Mouse (Mus musculus): ENCODE data around the gene Cnih3. TPM values are rescaled to one million over a fixed set of nuclear protein-coding genes. Genes with fewer than 3 reads are reported as not detected.

Cnih3 gene
- polyA plus RNA-seq, 1 experiment from 2014 or later, result 0.11 TPM

DNA sequence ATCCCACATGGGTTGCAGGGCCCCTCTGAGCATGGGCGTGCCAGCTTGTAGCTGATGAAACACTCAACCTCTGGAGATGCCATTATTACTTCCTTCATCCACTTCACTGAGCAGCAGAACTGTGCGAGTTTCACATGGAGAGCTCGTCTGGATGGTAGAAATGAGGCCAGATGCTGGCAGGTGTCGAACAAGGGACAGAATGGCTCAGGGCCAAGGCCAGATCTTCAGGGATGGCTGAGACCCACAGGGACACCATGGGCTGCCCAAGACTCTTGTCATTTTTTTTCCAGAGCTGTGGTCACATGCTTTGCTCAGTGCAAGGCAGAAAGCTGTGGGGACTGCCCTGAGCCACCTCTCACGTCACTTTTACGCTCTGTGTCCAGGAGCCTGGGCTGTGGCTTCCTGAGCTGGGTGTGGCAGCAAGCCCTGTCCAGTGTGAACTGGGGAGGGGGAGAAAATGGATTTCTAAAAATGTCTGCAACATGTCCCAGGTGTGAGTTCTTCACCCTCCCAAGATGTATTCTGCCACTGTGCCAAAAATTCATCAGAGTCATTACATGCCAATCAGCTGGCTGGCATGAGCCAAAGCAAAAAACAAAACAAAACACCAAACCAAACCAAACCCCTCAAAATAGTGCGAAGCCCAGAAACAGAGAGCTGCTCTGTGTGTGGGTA is 107.1 kb downstream of the Cnih3 start:
- Histone ChIP-seq H3K27ac (no peak overlapping the region), H3K9ac (no peak overlapping the region), H3K4me1 (replicated peaks) (0 out of 2 replicates have a peak, but pooled peaks cover 2% of the 10 kb centered on the region), H3K36me3 (no peaks in the 10 kb centered on the region), H3K27me3 (no peaks in the 10 kb centered on the region), H3K4me3 (no peak overlapping the region), H3K9me3 (replicated peaks) (no peaks in the 10 kb centered on the region), H3K4me2 (no peak overlapping the region)
- 69% methylated on average over 7 of the region's 7 CpGs for WGBS
- ATAC-seq (replicated peaks; ENCODE audit: insufficient number of reproducible peaks, insufficient read depth, low FRiP score, low read depth), result no peak

DNA sequence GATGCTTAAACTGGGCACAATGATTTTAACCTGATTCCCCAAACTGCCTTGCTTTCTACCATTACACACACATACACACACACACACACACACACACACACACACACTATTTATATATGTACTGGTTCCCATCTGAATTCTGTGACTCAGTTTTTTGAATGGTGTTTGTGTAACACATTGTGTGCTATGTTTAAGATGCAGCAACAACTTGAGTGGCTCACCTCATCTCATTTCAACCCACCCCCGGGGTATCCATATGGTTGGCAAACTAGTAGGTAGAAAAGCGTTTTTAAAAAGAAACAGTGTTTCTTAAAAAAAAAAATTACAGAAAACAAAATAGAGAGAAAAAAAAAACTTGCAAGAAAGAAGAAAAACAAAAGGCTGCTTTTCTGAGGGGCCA is 107.9 kb downstream of the Cnih3 start:
- Histone ChIP-seq H3K27ac (no peak overlapping the region), H3K36me3 (no peaks in the 10 kb centered on the region), H3K4me3 (no peak overlapping the region), H3K9ac (no peak overlapping the region), H3K27me3 (no peaks in the 10 kb centered on the region), H3K9me3 (replicated peaks) (no peaks in the 10 kb centered on the region), H3K4me2 (no peak overlapping the region), H3K4me1 (replicated peaks) (0 out of 2 replicates have a peak, but pooled peaks cover 2% of the 10 kb centered on the region)
- no peak for ATAC-seq (replicated peaks; ENCODE audit: insufficient number of reproducible peaks, insufficient read depth, low FRiP score, low read depth)
- WGBS, result 78% methylated on average over 2 of the region's 2 CpGs

DNA sequence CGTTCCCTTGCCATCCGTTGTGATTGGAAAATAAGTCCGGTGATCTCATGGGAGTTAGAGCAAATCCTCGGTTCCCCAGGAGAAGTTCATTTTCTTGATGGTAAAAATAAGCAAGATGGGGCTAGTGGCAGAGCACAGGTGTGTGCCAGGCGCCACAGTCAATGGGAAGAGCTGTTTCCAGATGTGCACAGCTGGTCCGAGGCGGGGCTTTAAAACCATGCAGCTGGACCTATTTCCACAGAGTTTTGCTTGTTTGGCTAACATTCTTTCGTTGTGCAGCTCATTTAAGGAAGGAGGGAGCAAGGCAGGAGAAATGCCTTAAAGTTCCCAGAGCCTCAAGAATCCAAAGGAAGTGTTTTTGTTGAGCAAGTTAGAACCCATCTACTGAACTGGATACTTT is 109.1 kb downstream of the Cnih3 start:
- no peak for ATAC-seq (replicated peaks; ENCODE audit: insufficient number of reproducible peaks, insufficient read depth, low FRiP score, low read depth)
- no peak overlapping the region for H3K9ac ChIP-seq
- H3K4me3 ChIP-seq, result no peak overlapping the region
- no peaks in the 10 kb centered on the region for H3K9me3 ChIP-seq (replicated peaks)
- whole genome bisulfite sequencing, result 82% methylated on average over 8 of the region's 8 CpGs
- H3K36me3 ChIP-seq, result no peaks in the 10 kb centered on the region
- no peaks in the 10 kb centered on the region for H3K27me3 ChIP-seq
- no peak overlapping the region for H3K4me2 ChIP-seq
- H3K27ac ChIP-seq, result no peak overlapping the region
- H3K4me1 ChIP-seq (replicated peaks), result peaks cover 8% of the 10 kb centered on the region

DNA sequence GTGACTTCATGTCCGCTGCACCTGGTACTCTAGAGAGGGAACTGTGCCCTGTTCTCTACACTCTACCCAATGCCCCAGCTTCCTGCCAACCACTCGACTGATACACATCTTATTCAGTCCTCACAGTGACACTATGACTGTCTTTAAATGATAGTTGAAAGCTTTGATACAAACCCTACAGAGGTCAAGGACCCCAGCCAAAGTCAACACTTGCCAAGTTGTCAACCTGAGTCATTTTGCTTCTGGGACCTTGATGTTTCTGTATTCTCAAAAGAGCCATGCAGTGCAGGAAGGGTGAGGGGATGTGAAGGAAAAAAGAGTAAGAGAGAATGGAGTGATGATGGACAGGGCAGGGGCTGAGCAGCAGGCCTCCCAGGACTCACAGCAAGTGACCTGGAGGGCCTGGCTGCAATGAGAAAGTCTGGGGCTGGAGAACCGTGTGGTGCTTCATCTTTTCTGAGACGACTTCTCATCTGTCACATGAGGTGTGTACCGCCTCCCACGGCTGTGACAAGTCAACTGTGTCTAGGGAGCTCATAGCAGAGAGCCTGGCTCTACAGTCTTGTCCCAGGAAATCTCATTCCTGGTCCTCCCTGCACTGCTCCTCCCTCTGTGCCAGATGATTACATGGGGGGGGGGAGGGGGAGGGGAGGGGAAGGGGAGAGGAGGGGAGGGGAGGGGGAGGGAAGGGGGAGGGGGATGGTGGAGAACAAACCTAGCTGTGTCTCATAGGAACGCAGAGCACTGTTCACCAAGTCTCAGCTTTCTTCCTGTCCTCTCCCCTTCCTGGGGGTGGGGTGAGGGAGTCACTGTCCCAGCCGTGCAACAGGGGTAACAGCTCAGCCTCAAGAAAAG is 109.8 kb downstream of the Cnih3 start:
- no peak for ATAC-seq (replicated peaks; ENCODE audit: insufficient number of reproducible peaks, insufficient read depth, low FRiP score, low read depth)
- H3K27me3 ChIP-seq, result no peaks in the 10 kb centered on the region
- H3K4me1 ChIP-seq (replicated peaks), result peaks cover 16% of the 10 kb centered on the region
- H3K4me2 ChIP-seq, result no peak overlapping the region
- no peaks in the 10 kb centered on the region for H3K9me3 ChIP-seq (replicated peaks)
- H3K27ac ChIP-seq, result no peak overlapping the region
- H3K4me3 ChIP-seq, result no peak overlapping the region
- no peak overlapping the region for H3K9ac ChIP-seq
- WGBS, result 51% methylated on average over 8 of the region's 8 CpGs
- H3K36me3 ChIP-seq, result no peaks in the 10 kb centered on the region

DNA sequence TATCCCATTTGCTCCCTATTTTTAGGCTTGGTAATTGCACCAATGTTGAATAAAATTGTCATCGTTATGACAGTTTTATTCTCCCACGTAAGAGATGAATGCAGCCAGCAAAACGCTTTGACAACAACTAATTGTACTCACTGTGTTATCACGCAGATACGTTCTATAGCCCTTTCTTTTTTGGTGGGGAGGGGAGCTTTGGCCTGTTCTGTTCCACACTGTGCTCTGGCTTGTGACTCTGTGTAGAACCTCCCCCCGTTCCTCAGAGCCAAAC is 110.4 kb downstream of the Cnih3 start:
- no peak for ATAC-seq (replicated peaks; ENCODE audit: insufficient number of reproducible peaks, insufficient read depth, low FRiP score, low read depth)
- WGBS, result 73% methylated on average over 6 of the region's 6 CpGs
- Histone ChIP-seq H3K27me3 (no peaks in the 10 kb centered on the region), H3K9me3 (replicated peaks) (no peaks in the 10 kb centered on the region), H3K27ac (no peak overlapping the region), H3K36me3 (no peaks in the 10 kb centered on the region), H3K4me1 (replicated peaks) (peaks cover 19% of the 10 kb centered on the region), H3K9ac (no peak overlapping the region), H3K4me2 (no peak overlapping the region), H3K4me3 (no peak overlapping the region)

DNA sequence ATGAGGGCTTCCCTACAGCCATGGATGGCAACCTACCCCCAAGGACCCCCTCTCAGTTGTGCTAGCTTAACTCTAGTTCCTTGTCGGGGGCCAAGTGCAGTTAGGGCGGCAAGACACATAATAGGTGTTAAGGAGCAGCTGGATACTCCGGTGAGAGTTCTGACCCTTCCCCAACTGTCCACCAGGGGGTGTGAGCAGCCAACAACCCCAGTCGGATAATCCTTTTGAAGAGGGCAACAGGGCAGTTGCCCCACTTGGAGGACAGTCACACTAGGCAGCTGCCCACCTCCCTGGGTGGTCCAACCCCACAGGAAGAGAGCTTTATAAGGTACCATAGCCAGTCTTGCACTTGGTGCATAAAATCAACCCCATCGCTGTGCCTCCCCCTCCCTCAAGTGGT is 112.6 kb downstream of the Cnih3 start:
- WGBS, result 42% methylated on average over 5 of the region's 5 CpGs
- Histone ChIP-seq H3K9ac (no peak overlapping the region), H3K4me3 (no peak overlapping the region), H3K27ac (no peak overlapping the region), H3K27me3 (no peaks in the 10 kb centered on the region), H3K9me3 (replicated peaks) (no peaks in the 10 kb centered on the region), H3K4me1 (replicated peaks) (peaks cover 19% of the 10 kb centered on the region), H3K4me2 (no peak overlapping the region), H3K36me3 (no peaks in the 10 kb centered on the region)
- ATAC-seq (replicated peaks; ENCODE audit: insufficient number of reproducible peaks, insufficient read depth, low FRiP score, low read depth), result no peak

DNA sequence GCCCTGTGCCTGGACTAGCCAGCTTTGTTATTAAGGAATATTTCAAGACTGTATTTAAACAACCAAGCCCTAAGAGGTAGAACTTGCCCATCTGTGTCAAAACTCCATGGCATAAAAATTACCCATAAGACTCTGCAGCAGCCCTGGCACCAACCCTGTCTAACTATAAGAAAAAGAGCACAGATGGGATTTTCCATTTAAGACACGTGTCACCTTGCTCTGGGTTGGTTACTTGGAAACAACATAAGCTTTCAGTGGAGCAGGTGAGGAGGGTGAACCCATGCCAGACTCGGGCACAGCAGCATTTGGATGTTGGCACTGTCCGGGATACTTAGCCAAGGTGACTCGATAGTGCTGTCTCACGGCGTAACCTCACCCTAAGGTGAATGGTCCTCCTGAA is 113.6 kb downstream of the Cnih3 start:
- H3K4me2 ChIP-seq, result no peak overlapping the region
- 91% methylated on average over 6 of the region's 6 CpGs for WGBS
- H3K9ac ChIP-seq, result no peak overlapping the region
- H3K36me3 ChIP-seq, result no peaks in the 10 kb centered on the region
- H3K9me3 ChIP-seq (replicated peaks), result no peaks in the 10 kb centered on the region
- ATAC-seq (replicated peaks; ENCODE audit: insufficient number of reproducible peaks, insufficient read depth, low FRiP score, low read depth), result no peak
- no peak overlapping the region for H3K4me3 ChIP-seq
- peaks cover 19% of the 10 kb centered on the region for H3K4me1 ChIP-seq (replicated peaks)
- H3K27me3 ChIP-seq, result no peaks in the 10 kb centered on the region
- H3K27ac ChIP-seq, result peak overlapping the region; percentile 73

DNA sequence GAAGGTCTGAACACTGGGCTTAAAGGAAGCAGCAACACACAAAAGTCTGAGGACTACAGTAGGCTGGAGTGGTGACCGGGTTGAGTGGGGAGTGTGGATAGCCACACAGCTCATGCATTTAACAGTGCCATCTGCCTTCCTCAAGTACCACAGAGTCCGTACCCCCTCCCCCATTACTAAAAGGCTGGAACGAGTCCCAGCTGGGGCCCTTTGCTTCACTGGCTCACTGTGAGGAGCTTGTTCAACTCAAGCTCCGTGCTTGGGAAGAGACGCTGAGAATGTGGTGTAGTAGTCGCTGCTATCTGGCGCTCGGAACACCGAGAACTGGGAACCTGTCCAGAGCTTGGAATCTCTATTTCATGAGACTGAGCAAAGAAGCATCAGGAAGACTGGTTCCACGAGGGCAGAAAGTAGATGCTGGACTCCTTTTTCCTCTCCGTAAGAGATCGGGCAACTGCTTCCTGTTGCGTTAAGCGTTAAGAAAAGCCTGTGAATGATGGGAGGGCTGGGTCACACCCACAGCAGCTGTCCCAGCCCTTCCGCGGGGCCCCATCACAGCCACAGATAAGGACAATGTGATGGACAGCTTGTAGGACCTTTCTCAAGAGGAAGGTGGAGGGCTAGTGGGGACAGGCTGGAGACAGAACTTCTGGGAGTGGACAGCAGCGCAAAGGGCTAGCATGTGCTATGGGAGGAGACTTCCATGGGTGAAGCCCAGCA is 114.3 kb downstream of the Cnih3 start:
- H3K9me3 ChIP-seq (replicated peaks), result no peaks in the 10 kb centered on the region; the same call in 1 of the 2 replicates
- no peak overlapping the region for H3K9ac ChIP-seq
- no peaks in the 10 kb centered on the region for H3K27me3 ChIP-seq
- H3K27ac ChIP-seq, result peak overlapping the region; percentile 73
- peak overlapping the region; percentile 54 for H3K4me2 ChIP-seq
- 28% methylated on average over 17 of the region's 17 CpGs for WGBS
- H3K4me3 ChIP-seq, result peak overlapping the region; percentile 27
- ATAC-seq (replicated peaks; ENCODE audit: insufficient number of reproducible peaks, insufficient read depth, low FRiP score, low read depth), result peak; percentile 69
- no peaks in the 10 kb centered on the region for H3K36me3 ChIP-seq
- H3K4me1 ChIP-seq (replicated peaks), result peaks cover 19% of the 10 kb centered on the region

DNA sequence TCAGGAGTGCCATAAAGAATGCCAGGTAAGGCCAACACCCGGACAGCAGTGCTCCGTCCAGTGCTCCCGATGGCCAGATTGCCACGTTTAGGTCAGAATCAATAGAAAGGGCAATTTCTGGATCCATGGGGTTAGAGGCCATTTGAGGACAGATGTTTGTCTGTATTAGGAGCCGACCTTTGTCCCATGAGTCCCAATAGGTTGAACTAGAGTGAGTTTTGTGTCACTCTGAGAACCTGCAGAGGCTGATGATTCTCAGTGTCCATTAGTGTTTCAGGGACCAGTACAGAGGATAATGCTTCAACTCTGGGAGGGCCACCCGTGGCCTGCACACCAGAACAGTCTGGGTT is 114.9 kb downstream of the Cnih3 start:
- Histone ChIP-seq H3K9me3 (replicated peaks) (no peaks in the 10 kb centered on the region; the same call in 1 of the 2 replicates), H3K36me3 (no peaks in the 10 kb centered on the region), H3K27ac (peak overlapping the region; percentile 73; the same call in 1 of the 2 replicates), H3K9ac (no peak overlapping the region), H3K27me3 (no peaks in the 10 kb centered on the region), H3K4me1 (replicated peaks) (peaks cover 18% of the 10 kb centered on the region), H3K4me3 (peak overlapping the region; percentile 27; the same call in 1 of the 2 replicates), H3K4me2 (peak overlapping the region; percentile 54)
- ATAC-seq (replicated peaks; ENCODE audit: insufficient number of reproducible peaks, insufficient read depth, low FRiP score, low read depth), result no peak
- 86% methylated on average over 6 of the region's 6 CpGs for WGBS

DNA sequence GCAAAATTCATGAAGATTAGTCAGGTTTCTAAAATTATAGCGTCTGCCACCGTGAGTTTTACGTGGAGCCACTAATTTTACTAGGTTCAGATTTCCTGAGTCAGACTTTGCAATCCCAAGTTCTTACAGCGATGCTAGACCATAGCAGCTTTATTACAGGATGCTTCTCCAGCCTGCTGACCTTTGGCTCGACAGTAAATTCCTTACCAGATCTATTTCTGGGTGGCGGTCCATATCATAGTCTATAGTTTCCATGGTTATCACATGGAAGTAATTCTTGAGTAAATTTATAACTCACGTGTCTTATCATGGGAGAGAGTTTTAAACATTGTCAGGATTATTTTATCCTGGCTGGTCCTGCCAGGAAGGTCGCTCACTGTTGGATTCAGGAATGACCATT is 117.0 kb downstream of the Cnih3 start:
- Histone ChIP-seq H3K27ac (no peak overlapping the region), H3K9ac (no peak overlapping the region), H3K4me2 (no peak overlapping the region), H3K9me3 (replicated peaks) (no peaks in the 10 kb centered on the region; the same call in 1 of the 2 replicates), H3K4me1 (replicated peaks) (peaks cover 17% of the 10 kb centered on the region), H3K27me3 (no peaks in the 10 kb centered on the region), H3K4me3 (no peak overlapping the region), H3K36me3 (no peaks in the 10 kb centered on the region)
- 73% methylated on average over 8 of the region's 8 CpGs for WGBS
- no peak for ATAC-seq (replicated peaks; ENCODE audit: insufficient number of reproducible peaks, insufficient read depth, low FRiP score, low read depth)

DNA sequence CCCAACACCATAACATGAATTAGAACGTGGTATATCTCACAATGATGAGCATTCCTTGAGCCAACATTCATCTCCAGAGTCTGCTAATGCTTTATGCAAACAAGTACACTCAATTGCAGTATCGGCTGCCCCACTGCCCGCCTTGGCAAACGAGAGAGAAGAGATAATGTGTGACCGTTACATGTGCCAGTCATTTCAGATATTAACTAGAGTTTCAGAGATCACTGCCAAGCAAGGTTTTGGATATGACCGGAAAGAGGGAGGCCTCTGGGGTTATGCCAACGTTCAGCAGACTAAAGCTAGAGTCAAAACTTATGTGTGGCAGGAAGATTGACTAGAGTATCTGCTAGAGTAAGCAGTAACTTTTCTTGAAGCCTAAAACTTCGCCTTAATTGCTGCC is 123.7 kb downstream of the Cnih3 start:
- Histone ChIP-seq H3K9me3 (replicated peaks) (no peaks in the 10 kb centered on the region; the same call in 1 of the 2 replicates), H3K36me3 (no peaks in the 10 kb centered on the region), H3K4me1 (replicated peaks) (no peaks in the 10 kb centered on the region), H3K4me3 (no peak overlapping the region), H3K9ac (no peak overlapping the region), H3K4me2 (no peak overlapping the region), H3K27me3 (no peaks in the 10 kb centered on the region), H3K27ac (no peak overlapping the region)
- ATAC-seq (replicated peaks; ENCODE audit: insufficient number of reproducible peaks, insufficient read depth, low FRiP score, low read depth), result no peak
- 57% methylated on average over 8 of the region's 8 CpGs for WGBS
